Mouse (Mus musculus): Measurements from ENCODE around the gene Sumo3. TPM values are rescaled to one million over a fixed set of nuclear protein-coding genes. Genes with fewer than 3 reads are reported as not detected.

Sumo3 gene
- polyA plus RNA-seq, 1 experiment from 2014 or later: 324 TPM

- Histone ChIP-seq H3K4me2 (no peak overlapping the region), H3K4me1 (peaks cover 3% of the 10 kb centered on the region; the same call in 1 of the 2 replicates), H3K9me3 (no peaks in the 10 kb centered on the region), H3K4me3 (replicated peaks) (no peak overlapping the region), H3K27me3 (replicated peaks) (no peaks in the 10 kb centered on the region), H3K9ac (no peak overlapping the region), H3K27ac (0 out of 2 replicates have a peak overlapping the region, but pooled peaks have one; percentile 37), H3K36me3 (no peaks in the 10 kb centered on the region)
- ATAC-seq (ENCODE audit: insufficient read depth, low FRiP score, low read depth): no peak
- WGBS: 75% methylated on average over 1 of the region's 1 CpGs
Measured at GRCm38 (mm10) chr10:77573162-77573561, 32.7 kb upstream of the Sumo3 start.

GRCm38 (mm10) chr10:77580027-77580920 lies 25.6 kb upstream of the Sumo3 start:
- ATAC-seq (ENCODE audit: insufficient read depth, low FRiP score, low read depth): no peak
- H3K27ac ChIP-seq: 0 out of 2 replicates have a peak overlapping the region, but pooled peaks have one; percentile 22
- no peak overlapping the region for H3K4me2 ChIP-seq
- no peaks in the 10 kb centered on the region for H3K27me3 ChIP-seq (replicated peaks)
- no peaks in the 10 kb centered on the region for H3K36me3 ChIP-seq
- 58% methylated on average over 10 of the region's 10 CpGs for WGBS
- H3K9me3 ChIP-seq: no peaks in the 10 kb centered on the region
- peaks cover 28% of the 10 kb centered on the region for H3K4me1 ChIP-seq
- no peak overlapping the region for H3K9ac ChIP-seq
- no peak overlapping the region for H3K4me3 ChIP-seq (replicated peaks)

DNA sequence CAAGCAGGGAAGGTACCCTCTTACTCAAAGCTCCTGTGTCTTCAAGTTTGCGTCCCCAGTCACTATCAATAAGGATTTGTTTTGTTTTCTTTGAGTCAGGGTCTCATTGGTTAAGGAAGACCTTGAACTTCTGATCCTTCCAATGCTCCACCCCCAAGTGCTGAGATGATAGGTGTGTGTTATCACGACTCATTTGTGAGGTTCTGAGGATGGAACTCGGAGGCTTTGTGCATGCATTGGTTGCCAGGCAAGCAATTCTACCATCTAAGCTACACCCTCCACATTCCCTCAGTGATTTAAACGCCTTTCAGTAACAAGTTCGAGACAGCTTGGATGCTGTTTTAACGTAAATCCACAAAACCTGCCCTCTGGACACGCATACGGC lies 24.9 kb upstream of the Sumo3 start:
- H3K4me3 ChIP-seq (replicated peaks): peak overlapping the region; percentile 84
- peak overlapping the region; percentile 24; the same call in 1 of the 2 replicates for H3K9ac ChIP-seq
- WGBS: 4% methylated on average over 8 of the region's 8 CpGs
- no peaks in the 10 kb centered on the region for H3K27me3 ChIP-seq (replicated peaks)
- no peaks in the 10 kb centered on the region for H3K9me3 ChIP-seq
- H3K36me3 ChIP-seq: no peaks in the 10 kb centered on the region
- H3K4me2 ChIP-seq: peak overlapping the region; percentile 65
- H3K4me1 ChIP-seq: peaks cover 28% of the 10 kb centered on the region
- ATAC-seq (ENCODE audit: insufficient read depth, low FRiP score, low read depth): 0 out of 2 replicates have a peak, but pooled peaks have one; percentile 4
- peak overlapping the region; percentile 83 for H3K27ac ChIP-seq

DNA sequence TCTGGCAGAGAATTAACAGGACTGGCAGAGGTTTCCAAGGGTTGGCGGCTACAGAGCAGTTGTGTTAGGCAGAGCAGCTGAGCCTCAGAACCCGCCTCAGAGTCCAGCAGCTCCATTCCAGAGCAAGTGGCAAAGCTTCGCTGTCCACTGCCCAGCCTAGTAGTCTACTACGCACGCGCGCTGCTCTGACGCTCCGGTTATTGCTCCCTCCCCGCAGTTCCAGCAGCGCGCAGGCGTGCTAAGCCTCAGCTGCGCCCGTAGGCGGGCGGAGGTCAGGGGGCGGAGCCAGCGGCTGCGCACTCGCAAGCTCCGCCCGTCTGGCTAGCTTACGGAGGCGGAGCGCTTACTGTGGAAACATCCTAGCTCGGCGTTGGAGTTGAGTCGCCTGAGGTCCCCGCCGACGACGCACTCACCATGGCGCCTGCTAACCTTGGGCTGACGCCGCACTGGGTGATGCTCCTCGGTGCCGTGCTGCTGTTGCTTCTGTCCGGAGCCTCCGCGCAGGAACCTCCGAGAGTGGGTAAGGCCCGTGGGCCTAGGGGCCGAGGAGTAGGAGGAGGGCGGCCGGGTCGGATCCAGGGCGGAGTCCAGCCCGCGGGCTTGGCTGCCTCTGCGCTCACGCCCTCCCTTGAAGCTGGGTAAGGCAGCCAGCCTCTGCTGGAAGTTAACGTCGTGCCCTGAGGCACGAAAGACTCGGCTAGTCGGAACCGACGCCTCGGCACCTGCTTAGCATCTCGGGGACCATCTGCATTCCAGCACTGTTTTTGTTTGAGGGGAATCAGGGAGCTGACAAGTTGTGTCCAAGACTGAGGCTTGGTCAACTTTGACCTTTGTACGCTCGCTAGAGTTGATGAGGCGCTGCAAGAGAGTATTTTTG lies 24.3 kb upstream of the Sumo3 start, which contains the start of gene Pttg1ip:
Pttg1ip (plus strand) TSS at position 313 of the 877 bp plus-strand sequence.
- WGBS: under 1% methylated on average over 64 of the region's 64 CpGs
- no peaks in the 10 kb centered on the region for H3K27me3 ChIP-seq (replicated peaks)
- peak within 1 kb of the TSS; percentile 65 for H3K4me2 ChIP-seq
- peaks cover 28% of the 10 kb centered on the region for H3K4me1 ChIP-seq
- peak within 1 kb of the TSS; percentile 97 for H3K27ac ChIP-seq
- H3K4me3 ChIP-seq (replicated peaks): peak within 1 kb of the TSS; percentile 84
- H3K9me3 ChIP-seq: no peaks in the 10 kb centered on the region
- peak; percentile 96 for ATAC-seq (ENCODE audit: insufficient read depth, low FRiP score, low read depth)
- H3K36me3 ChIP-seq: no peaks in the 10 kb centered on the region
- peak within 1 kb of the TSS; percentile 93 for H3K9ac ChIP-seq

DNA sequence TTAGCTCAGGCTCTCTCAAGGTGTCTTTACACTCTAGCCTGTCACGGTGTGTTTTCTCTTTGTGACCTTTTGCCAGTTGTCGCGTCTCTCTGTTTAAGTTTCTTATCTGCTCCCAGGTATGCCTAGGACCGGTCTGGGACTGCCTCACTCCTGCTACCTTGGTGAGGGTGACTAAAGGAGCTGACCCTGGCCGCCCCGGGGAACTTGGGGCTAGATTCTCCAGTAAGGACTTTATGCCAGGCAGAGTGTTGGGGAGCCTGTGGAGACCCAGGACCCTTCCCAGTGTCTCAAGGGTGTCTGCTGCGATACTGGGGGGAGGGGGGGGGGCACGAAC lies 23.6 kb upstream of the Sumo3 start:
- Histone ChIP-seq H3K4me3 (replicated peaks) (peak overlapping the region; percentile 84), H3K9me3 (no peaks in the 10 kb centered on the region), H3K36me3 (peaks cover 3% of the 10 kb centered on the region; the same call in 1 of the 2 replicates), H3K27me3 (replicated peaks) (no peaks in the 10 kb centered on the region), H3K9ac (peak overlapping the region; percentile 93), H3K4me1 (peaks cover 33% of the 10 kb centered on the region), H3K4me2 (peak overlapping the region; percentile 65), H3K27ac (peak overlapping the region; percentile 97)
- ATAC-seq (ENCODE audit: insufficient read depth, low FRiP score, low read depth): peak; percentile 29; the same call in 1 of the 2 replicates
- 8% methylated on average over 8 of the region's 8 CpGs for WGBS

DNA sequence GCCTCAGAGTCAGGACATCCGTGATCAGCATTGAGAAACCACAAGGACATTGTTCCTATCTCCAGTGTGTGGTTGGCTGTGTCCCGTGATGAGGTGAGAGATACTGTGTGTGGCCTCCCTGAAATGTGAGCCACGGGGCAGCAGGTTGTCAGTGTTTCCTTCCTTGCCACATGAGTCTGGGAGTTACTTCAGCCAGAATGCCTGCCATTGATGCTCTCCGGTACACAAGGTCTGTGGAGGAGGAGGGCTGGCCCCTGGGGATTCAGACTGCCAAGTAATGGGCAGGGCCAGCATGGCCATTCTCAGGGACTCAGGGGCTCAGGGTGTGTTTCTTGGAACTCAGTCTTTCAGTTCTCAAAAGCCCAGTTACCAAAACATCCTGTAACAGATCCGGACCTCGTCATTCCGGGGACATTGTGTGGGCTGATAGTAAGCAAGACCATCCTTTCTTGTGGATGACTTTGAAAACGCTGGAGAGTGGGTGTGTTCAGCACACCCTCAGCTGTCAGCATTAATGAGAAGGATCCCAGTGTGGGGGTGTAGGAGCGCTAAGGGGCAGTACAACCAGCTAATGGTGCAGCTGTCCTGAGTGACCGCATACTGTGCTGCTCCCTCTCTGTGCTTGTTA lies 22.0 kb upstream of the Sumo3 start:
- peaks cover 37% of the 10 kb centered on the region for H3K4me1 ChIP-seq
- H3K4me3 ChIP-seq (replicated peaks): no peak overlapping the region
- peak overlapping the region; percentile 28 for H3K4me2 ChIP-seq
- 67% methylated on average over 10 of the region's 10 CpGs for WGBS
- no peak overlapping the region for H3K27ac ChIP-seq
- H3K36me3 ChIP-seq: peaks cover 12% of the 10 kb centered on the region; the same call in 1 of the 2 replicates
- no peak for ATAC-seq (ENCODE audit: insufficient read depth, low FRiP score, low read depth)
- H3K27me3 ChIP-seq (replicated peaks): no peaks in the 10 kb centered on the region
- no peak overlapping the region for H3K9ac ChIP-seq
- no peaks in the 10 kb centered on the region for H3K9me3 ChIP-seq

DNA sequence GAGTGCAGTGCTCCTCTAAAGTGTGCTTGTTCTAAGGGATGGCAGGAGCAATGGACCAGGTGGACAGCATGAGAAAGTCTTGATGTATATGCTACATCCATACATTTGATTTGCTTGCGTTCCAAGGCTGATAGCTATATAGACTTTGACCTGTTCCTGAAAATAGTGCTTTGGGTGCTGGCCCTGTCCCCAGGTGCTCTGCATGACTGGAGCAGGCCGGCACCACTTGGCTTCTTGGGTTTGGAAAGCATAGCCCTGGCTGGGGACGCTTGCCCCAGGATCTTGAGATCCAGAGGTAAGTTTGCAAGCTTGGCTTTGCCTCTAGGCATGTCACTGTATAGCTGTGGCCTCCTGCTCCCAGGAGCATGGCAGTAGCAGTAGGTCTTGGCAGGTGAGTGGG lies 19.3 kb upstream of the Sumo3 start:
- WGBS: 84% methylated on average over 3 of the region's 3 CpGs
- H3K4me3 ChIP-seq (replicated peaks): no peak overlapping the region
- peaks cover 42% of the 10 kb centered on the region for H3K4me1 ChIP-seq
- H3K9ac ChIP-seq: no peak overlapping the region
- H3K36me3 ChIP-seq: peaks cover 21% of the 10 kb centered on the region; the same call in 1 of the 2 replicates
- ATAC-seq (ENCODE audit: insufficient read depth, low FRiP score, low read depth): no peak
- H3K27me3 ChIP-seq (replicated peaks): no peaks in the 10 kb centered on the region
- H3K4me2 ChIP-seq: no peak overlapping the region
- no peaks in the 10 kb centered on the region for H3K9me3 ChIP-seq
- H3K27ac ChIP-seq: no peak overlapping the region

GRCm38 (mm10) chr10:77587091-77587775 lies 18.7 kb upstream of the Sumo3 start:
- Histone ChIP-seq H3K4me3 (replicated peaks) (no peak overlapping the region), H3K9me3 (no peaks in the 10 kb centered on the region), H3K9ac (no peak overlapping the region), H3K36me3 (peaks cover 21% of the 10 kb centered on the region; the same call in 1 of the 2 replicates), H3K4me2 (no peak overlapping the region), H3K27ac (no peak overlapping the region), H3K27me3 (replicated peaks) (no peaks in the 10 kb centered on the region), H3K4me1 (peaks cover 40% of the 10 kb centered on the region)
- ATAC-seq (ENCODE audit: insufficient read depth, low FRiP score, low read depth): no peak
- 66% methylated on average over 6 of the region's 6 CpGs for WGBS

DNA sequence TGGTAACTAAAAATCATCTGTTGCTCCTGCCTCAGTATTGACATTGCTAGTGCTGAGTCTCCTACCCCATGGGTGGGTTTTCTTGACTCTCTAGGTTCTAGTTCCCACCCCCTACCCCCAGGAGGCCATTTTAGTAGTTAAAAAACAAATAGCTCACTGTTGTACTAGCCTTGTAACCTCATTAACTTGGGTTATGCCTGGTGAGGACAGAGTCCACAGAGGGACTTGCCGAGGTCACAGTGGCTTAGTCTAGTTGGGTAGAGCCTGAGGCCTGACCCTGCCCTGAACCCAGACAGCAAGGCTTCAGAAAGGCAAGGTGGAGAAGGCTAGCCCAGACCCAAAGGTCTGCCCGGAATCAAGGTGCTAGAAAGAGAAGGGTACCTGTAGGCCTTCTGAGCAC lies 17.9 kb upstream of the Sumo3 start:
- Histone ChIP-seq H3K27me3 (replicated peaks) (no peaks in the 10 kb centered on the region), H3K36me3 (peaks cover 21% of the 10 kb centered on the region), H3K4me1 (peaks cover 32% of the 10 kb centered on the region), H3K9ac (no peak overlapping the region), H3K4me2 (no peak overlapping the region), H3K9me3 (no peaks in the 10 kb centered on the region), H3K27ac (no peak overlapping the region), H3K4me3 (replicated peaks) (no peak overlapping the region)
- 88% methylated on average over 2 of the region's 2 CpGs for WGBS
- no peak for ATAC-seq (ENCODE audit: insufficient read depth, low FRiP score, low read depth)

DNA sequence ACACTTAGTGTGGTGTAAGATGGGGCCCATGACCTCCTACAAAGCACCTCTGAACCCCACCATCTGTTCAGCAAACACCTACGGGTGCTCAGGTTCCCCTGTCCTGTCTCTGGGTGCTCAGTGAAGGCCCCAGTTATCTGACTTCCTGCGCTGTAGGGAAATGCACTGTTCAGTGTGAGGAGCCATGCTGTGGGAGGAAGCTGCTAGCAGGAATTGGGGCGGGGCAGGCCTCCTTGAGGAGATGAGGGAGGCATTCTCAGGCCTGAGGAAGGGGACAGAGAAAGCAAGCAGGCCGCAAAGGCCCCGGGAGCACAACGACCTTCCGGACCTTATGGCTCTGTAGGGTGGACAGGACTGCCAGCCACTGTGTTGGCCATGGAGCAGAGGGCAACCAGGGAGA lies 16.8 kb upstream of the Sumo3 start:
- Histone ChIP-seq H3K4me3 (replicated peaks) (no peak overlapping the region), H3K27ac (no peak overlapping the region), H3K27me3 (replicated peaks) (no peaks in the 10 kb centered on the region), H3K9me3 (no peaks in the 10 kb centered on the region), H3K9ac (no peak overlapping the region), H3K4me2 (no peak overlapping the region), H3K36me3 (peaks cover 32% of the 10 kb centered on the region), H3K4me1 (peaks cover 27% of the 10 kb centered on the region)
- no peak for ATAC-seq (ENCODE audit: insufficient read depth, low FRiP score, low read depth)
- WGBS: 77% methylated on average over 7 of the region's 7 CpGs

GRCm38 (mm10) chr10:77589749-77590148 lies 16.1 kb upstream of the Sumo3 start:
- Histone ChIP-seq H3K27me3 (replicated peaks) (no peaks in the 10 kb centered on the region), H3K27ac (no peak overlapping the region), H3K4me3 (replicated peaks) (no peak overlapping the region), H3K9ac (no peak overlapping the region), H3K9me3 (no peaks in the 10 kb centered on the region), H3K4me1 (peaks cover 27% of the 10 kb centered on the region), H3K36me3 (peaks cover 38% of the 10 kb centered on the region), H3K4me2 (no peak overlapping the region)
- ATAC-seq (ENCODE audit: insufficient read depth, low FRiP score, low read depth): no peak
- WGBS: 70% methylated on average over 8 of the region's 8 CpGs
